Mouse (Mus musculus) left cerebral cortex, postnatal 25 days (tissue): ENCODE data around the gene Rtel1. TPM values are rescaled to one million over a fixed set of nuclear protein-coding genes. Genes with fewer than 3 reads are reported as not detected.

Experiments
- DNase-seq, 2 experiments: peaks; one replicate each; pipeline ENCODE4 v3.0.0; 2022; ENCODE audit warnings: low spot score in 2 of 2, mixed read lengths in 1 of 2
- intact Hi-C: fragments of 180-260 bp; cut with DNase I; formaldehyde crosslinking; loops from one replicate; pipeline ENCODE4 v1.15.1; 2025
- total RNA-seq, 2 experiments: library from RNA; stranded (reverse); gene quantifications; 2 replicates each; pipeline ENCODE4 v1.2.3; 2021

Gene Rtel1
- total RNA-seq, 2 experiments from 2014 or later, result 29.8 to 34.9 TPM

- no peak for DNase-seq
- intact Hi-C loops, result no loop called here
These were observed 62.2 kb downstream of the Rtel1 start for GRCm38 (mm10) chr2:181381631-181382306.

GRCm38 (mm10) chr2:181384463-181384862, 64.9 kb downstream of the Rtel1 start:
- DNase-seq, result no peak
- intact Hi-C loops, result no loop called here

- DNase-seq, result peak in 1 of 2 experiments; percentile 32
These were observed 65.4 kb downstream of the Rtel1 start for GRCm38 (mm10) chr2:181384919-181385391.

GRCm38 (mm10) chr2:181385885-181386284, 66.3 kb downstream of the Rtel1 start:
- intact Hi-C loops, result no loop called here
- peak; percentile 51 to 83 for DNase-seq

More at GRCm38 (mm10) chr2:181384919-181385391, 65.4 kb downstream of the Rtel1 start:
- intact Hi-C loops, result no loop called here

- intact Hi-C loops, result no loop called here
- DNase-seq, result no peak
These were observed 67.2 kb downstream of the Rtel1 start for GRCm38 (mm10) chr2:181386663-181387210.

- no peak for DNase-seq
- intact Hi-C loops, result loop anchor here (5.0 kb wide), 2 partner anchors 107 to 192 kb away; partner anchors contain the start of genes Tpd52l2 and Uckl1
These were observed 70.8 kb downstream of the Rtel1 start for GRCm38 (mm10) chr2:181390136-181390870.

- DNase-seq, result no peak
- intact Hi-C loops, result loop anchor here (5.0 kb wide), 2 partner anchors 106 to 191 kb away; partner anchors contain the start of genes Tpd52l2 and Uckl1
These were observed 71.5 kb downstream of the Rtel1 start for GRCm38 (mm10) chr2:181391022-181391421.

- DNase-seq, result no peak
These were observed 72.0 kb downstream of the Rtel1 start for GRCm38 (mm10) chr2:181391541-181391940.

GRCm38 (mm10) chr2:181392600-181393213, 73.2 kb downstream of the Rtel1 start:
- DNase-seq, result peak; percentile 87 to 93
- intact Hi-C loops, result loop anchor here (2.0 to 5.0 kb wide), 3 partner anchors 105 to 202 kb away; partner anchors contain the start of genes Tpd52l2 and Uckl1

More at GRCm38 (mm10) chr2:181391541-181391940, 72.0 kb downstream of the Rtel1 start:
- intact Hi-C loops, result loop anchor here (5.0 kb wide), 2 partner anchors 106 to 191 kb away; partner anchors contain the start of genes Tpd52l2 and Uckl1

GRCm38 (mm10) chr2:181394086-181394485, 74.5 kb downstream of the Rtel1 start:
- no peak for DNase-seq
- intact Hi-C loops, result loop anchor here (5.0 kb wide), 2 partner anchors 103 to 188 kb away; partner anchors contain the start of genes Tpd52l2 and Uckl1

- intact Hi-C loops, result no loop called here
- no peak for DNase-seq
These were observed 77.7 kb downstream of the Rtel1 start for GRCm38 (mm10) chr2:181397207-181397761.

- intact Hi-C loops, result no loop called here
These were observed 82.0 kb downstream of the Rtel1 start for GRCm38 (mm10) chr2:181401497-181401896.

GRCm38 (mm10) chr2:181403722-181404121, 84.2 kb downstream of the Rtel1 start:
- intact Hi-C loops, result no loop called here
- no peak for DNase-seq

More at GRCm38 (mm10) chr2:181401497-181401896, 82.0 kb downstream of the Rtel1 start:
- no peak for DNase-seq

Other genes starting within 250 kb of the Rtel1 start
- 100 to 1,000 TPM; 227 to 240 TPM for gene Kcnq2, start 184.4 kb upstream of the Rtel1 start, total RNA-seq
- 1,000 to 10,000 TPM; 1,322 to 1,385 TPM for gene Eef1a2, start 162.7 kb upstream of the Rtel1 start, total RNA-seq
- gene Ppdpf, start 132.5 kb upstream of the Rtel1 start, total RNA-seq, result 10 to 100 TPM; 95.9 to 97.3 TPM
- under 1 TPM in 1 of 2 experiments, not detected in 1; 0.09 TPM for gene Ptk6, start 117.0 kb upstream of the Rtel1 start, total RNA-seq
- gene Srms, start 106.6 kb upstream of the Rtel1 start, total RNA-seq, result under 1 TPM in 1 of 2 experiments, not detected in 1; 0.21 TPM
- under 1 TPM in 1 of 2 experiments, not detected in 1; 0.30 TPM for gene Fndc11, start 99.7 kb upstream of the Rtel1 start, total RNA-seq
- 1 to 10 TPM; 2.2 to 2.5 TPM for gene Helz2, start 77.7 kb upstream of the Rtel1 start, total RNA-seq
- 10 to 100 TPM; 21.3 to 23.9 TPM for gene Gmeb2, start 31.7 kb upstream of the Rtel1 start, total RNA-seq
- 100 to 1,000 TPM; 631 to 689 TPM for gene Stmn3, start 5.2 kb upstream of the Rtel1 start, total RNA-seq
- 10 to 100 TPM; 64.8 to 68.0 TPM for gene Zgpat, start 45.2 kb downstream of the Rtel1 start, total RNA-seq
- gene Arfrp1, start 45.7 kb downstream of the Rtel1 start, total RNA-seq, result 10 to 100 TPM; 39.5 to 41.4 TPM
- gene Lime1, start 60.3 kb downstream of the Rtel1 start, total RNA-seq, result 10 to 100 TPM; 35.8 to 39.1 TPM
- 10 to 100 TPM; 11.2 to 15.3 TPM for gene Zbtb46, start 139.7 kb downstream of the Rtel1 start, total RNA-seq
- gene Abhd16b, start 173.5 kb downstream of the Rtel1 start, total RNA-seq, result not detected
- 10 to 100 TPM; 74.7 to 76.8 TPM for gene Tpd52l2, start 177.4 kb downstream of the Rtel1 start, total RNA-seq
- 100 to 1,000 TPM; 289 to 296 TPM for gene Dnajc5, start 200.7 kb downstream of the Rtel1 start, total RNA-seq